Mouse (Mus musculus): ENCODE measurements at regions not wholly inside any gene's neighbourhood (a gene's known extent, or its start where the extent isn't known, plus 50 kb on each side); places are given as distances from the start of the nearest gene placed in this dataset.

- peaks cover 20% of the 10 kb centered on the region for H3K4me1 ChIP-seq (replicated peaks)
- no peak overlapping the region for H3K4me2 ChIP-seq
- no peaks in the 10 kb centered on the region for H3K27me3 ChIP-seq
- 0 out of 2 replicates have a peak overlapping the region, but pooled peaks have one; percentile 14 for H3K27ac ChIP-seq (replicated peaks)
- ATAC-seq (ENCODE audit: insufficient read depth), result peak; percentile 40; the same call in 1 of the 2 replicates
- H3K4me3 ChIP-seq (replicated peaks), result no peak overlapping the region
- WGBS (ENCODE audit: insufficient replicate concordance), result 47% methylated on average over 4 of the region's 4 CpGs
- H3K36me3 ChIP-seq (replicated peaks), result no peaks in the 10 kb centered on the region
- no peak overlapping the region for H3K9ac ChIP-seq
- no peaks in the 10 kb centered on the region for H3K9me3 ChIP-seq (replicated peaks)
Observed at GRCm38 (mm10) chr5:96931576-96932152, 65.8 kb upstream of the Bmp2k start.

GRCm38 (mm10) chr5:96936239-96936638 lies 61.2 kb upstream of the Bmp2k start:
- no peaks in the 10 kb centered on the region for H3K9me3 ChIP-seq (replicated peaks)
- no peak overlapping the region for H3K4me3 ChIP-seq (replicated peaks)
- H3K4me2 ChIP-seq, result no peak overlapping the region
- no peaks in the 10 kb centered on the region for H3K36me3 ChIP-seq (replicated peaks)
- H3K27me3 ChIP-seq, result no peaks in the 10 kb centered on the region
- no peak for ATAC-seq (ENCODE audit: insufficient read depth)
- H3K9ac ChIP-seq, result no peak overlapping the region
- 52% methylated on average over 3 of the region's 3 CpGs for WGBS (ENCODE audit: insufficient replicate concordance)
- H3K27ac ChIP-seq (replicated peaks), result no peak overlapping the region
- H3K4me1 ChIP-seq (replicated peaks), result peaks cover 58% of the 10 kb centered on the region

GRCm38 (mm10) chr5:96938718-96939117 lies 58.8 kb upstream of the Bmp2k start:
- H3K9ac ChIP-seq, result peak overlapping the region; percentile 28; the same call in 1 of the 2 replicates
- no peaks in the 10 kb centered on the region for H3K36me3 ChIP-seq (replicated peaks)
- peak; percentile 43; the same call in 1 of the 2 replicates for ATAC-seq (ENCODE audit: insufficient read depth)
- H3K9me3 ChIP-seq (replicated peaks), result no peaks in the 10 kb centered on the region
- H3K4me2 ChIP-seq, result peak overlapping the region; percentile 37
- H3K27ac ChIP-seq (replicated peaks), result peak overlapping the region; percentile 71
- WGBS (ENCODE audit: insufficient replicate concordance), result 37% methylated on average over 11 of the region's 11 CpGs
- H3K27me3 ChIP-seq, result no peaks in the 10 kb centered on the region
- H3K4me1 ChIP-seq (replicated peaks), result peaks cover 55% of the 10 kb centered on the region
- no peak overlapping the region for H3K4me3 ChIP-seq (replicated peaks)

GRCm38 (mm10) chr5:96939273-96939672 lies 58.2 kb upstream of the Bmp2k start:
- Histone ChIP-seq H3K4me1 (replicated peaks) (peaks cover 57% of the 10 kb centered on the region), H3K9ac (peak overlapping the region; percentile 28; the same call in 1 of the 2 replicates), H3K27me3 (no peaks in the 10 kb centered on the region), H3K27ac (replicated peaks) (peak overlapping the region; percentile 71), H3K36me3 (replicated peaks) (no peaks in the 10 kb centered on the region), H3K4me3 (replicated peaks) (no peak overlapping the region), H3K9me3 (replicated peaks) (no peaks in the 10 kb centered on the region), H3K4me2 (peak overlapping the region; percentile 37)
- ATAC-seq (ENCODE audit: insufficient read depth), result no peak
- 24% methylated on average over 1 of the region's 1 CpGs for WGBS (ENCODE audit: insufficient replicate concordance)

- 0 out of 2 replicates have a peak overlapping the region, but pooled peaks have one; percentile 10 for H3K9ac ChIP-seq
- H3K9me3 ChIP-seq (replicated peaks), result no peaks in the 10 kb centered on the region
- peaks cover 63% of the 10 kb centered on the region for H3K4me1 ChIP-seq (replicated peaks)
- 68% methylated on average over 12 of the region's 12 CpGs for WGBS (ENCODE audit: insufficient replicate concordance)
- no peaks in the 10 kb centered on the region for H3K27me3 ChIP-seq
- H3K4me3 ChIP-seq (replicated peaks), result no peak overlapping the region
- peak; percentile 45 for ATAC-seq (ENCODE audit: insufficient read depth)
- H3K4me2 ChIP-seq, result no peak overlapping the region
- peak overlapping the region; percentile 71 for H3K27ac ChIP-seq (replicated peaks)
- no peaks in the 10 kb centered on the region for H3K36me3 ChIP-seq (replicated peaks)
Observed at GRCm38 (mm10) chr5:96940170-96941086, 57.1 kb upstream of the Bmp2k start.

- Histone ChIP-seq H3K27me3 (no peaks in the 10 kb centered on the region), H3K4me1 (replicated peaks) (peaks cover 66% of the 10 kb centered on the region), H3K9ac (0 out of 2 replicates have a peak overlapping the region, but pooled peaks have one; percentile 10), H3K4me2 (no peak overlapping the region), H3K36me3 (replicated peaks) (no peaks in the 10 kb centered on the region), H3K27ac (replicated peaks) (peak overlapping the region; percentile 71), H3K4me3 (replicated peaks) (no peak overlapping the region), H3K9me3 (replicated peaks) (no peaks in the 10 kb centered on the region)
- WGBS (ENCODE audit: insufficient replicate concordance), result 47% methylated on average over 7 of the region's 7 CpGs
- ATAC-seq (ENCODE audit: insufficient read depth), result peak; percentile 20; the same call in 1 of the 2 replicates
Observed at GRCm38 (mm10) chr5:96941087-96941468, 56.4 kb upstream of the Bmp2k start.

GRCm38 (mm10) chr5:96941518-96941917 lies 56.0 kb upstream of the Bmp2k start:
- H3K4me2 ChIP-seq, result no peak overlapping the region
- ATAC-seq (ENCODE audit: insufficient read depth), result no peak
- WGBS (ENCODE audit: insufficient replicate concordance), result 90% methylated on average over 2 of the region's 2 CpGs

More at GRCm38 (mm10) chr5:96941518-96941917, 56.0 kb upstream of the Bmp2k start:
- H3K9me3 ChIP-seq (replicated peaks), result no peaks in the 10 kb centered on the region
- no peaks in the 10 kb centered on the region for H3K27me3 ChIP-seq
- H3K36me3 ChIP-seq (replicated peaks), result no peaks in the 10 kb centered on the region
- no peak overlapping the region for H3K4me3 ChIP-seq (replicated peaks)
- peaks cover 66% of the 10 kb centered on the region for H3K4me1 ChIP-seq (replicated peaks)
- no peak overlapping the region for H3K27ac ChIP-seq (replicated peaks)
- H3K9ac ChIP-seq, result no peak overlapping the region

Measured in liver, embryonic 15.5 days (tissue).